Mouse (Mus musculus): ENCODE measurements at regions not wholly inside any gene's neighbourhood (a gene's known extent, or its start where the extent isn't known, plus 50 kb on each side); places are given as distances from the start of the nearest gene placed in this dataset.

DNA sequence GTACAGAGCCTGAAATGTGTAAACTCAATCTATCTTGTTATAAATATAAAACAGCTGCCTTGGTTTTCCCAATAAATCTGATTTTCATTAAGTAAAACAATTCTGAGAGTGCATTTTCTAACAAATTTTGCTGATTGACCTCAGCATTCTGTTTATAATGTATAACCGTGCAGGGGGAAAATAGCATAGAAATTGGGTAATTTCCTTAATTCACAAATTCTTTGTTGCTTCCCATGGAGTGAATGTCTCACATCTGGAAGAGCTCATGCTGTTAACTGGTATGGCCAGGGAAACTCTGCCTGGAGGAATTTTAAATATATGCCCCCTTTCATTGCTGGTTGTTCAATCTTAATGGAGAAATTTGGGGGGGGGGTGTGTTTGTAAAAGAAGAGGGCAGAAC is 317.4 kb upstream of the Thbs1 start:
- Histone ChIP-seq H3K4me1 (ENCODE audit: control insufficient read depth in 2 of 2, insufficient read depth in 2 of 2, low read length in 2 of 2, poor library complexity in 1 of 2) (no peaks in the 10 kb centered on the region), H3K36me3 (ENCODE audit: control insufficient read depth, insufficient read depth, low read length, poor library complexity, severe bottlenecking) (no peaks in the 10 kb centered on the region), H3K9ac (ENCODE audit: insufficient read depth, low read depth, low read length, poor library complexity, severe bottlenecking) (no peak overlapping the region), H3K9me3 (ENCODE audit: control insufficient read depth, insufficient read depth, low read depth, low read length) (no peaks in the 10 kb centered on the region), H3K27ac (ENCODE audit: insufficient read depth, low read depth, low read length, poor library complexity, severe bottlenecking) (no peak overlapping the region), H3K4me3 (ENCODE audit: insufficient read depth in 1 of 2, low read depth in 1 of 2, low read length in 2 of 2, poor library complexity in 1 of 2, severe bottlenecking in 1 of 2) (no peak overlapping the region)
- in situ Hi-C loops (cut with MboI; ENCODE audit: low sequenced_read_pairs in 2 of 2, unreplicated experiment in 2 of 2): no loop called here
- TF ChIP-seq CHD2 (IDR thresholded peaks at IDR 0.05; ENCODE audit: low read depth, low read length) (no peak), HCFC1 (IDR thresholded peaks at IDR 0.05; ENCODE audit: borderline replicate concordance, insufficient read depth, low read length) (no peak), ZNF384 (IDR thresholded peaks at IDR 0.05; ENCODE audit: low read depth, low read length) (no peak)
- DNase-seq (ENCODE audit: low read depth, low spot score): no peak

DNA sequence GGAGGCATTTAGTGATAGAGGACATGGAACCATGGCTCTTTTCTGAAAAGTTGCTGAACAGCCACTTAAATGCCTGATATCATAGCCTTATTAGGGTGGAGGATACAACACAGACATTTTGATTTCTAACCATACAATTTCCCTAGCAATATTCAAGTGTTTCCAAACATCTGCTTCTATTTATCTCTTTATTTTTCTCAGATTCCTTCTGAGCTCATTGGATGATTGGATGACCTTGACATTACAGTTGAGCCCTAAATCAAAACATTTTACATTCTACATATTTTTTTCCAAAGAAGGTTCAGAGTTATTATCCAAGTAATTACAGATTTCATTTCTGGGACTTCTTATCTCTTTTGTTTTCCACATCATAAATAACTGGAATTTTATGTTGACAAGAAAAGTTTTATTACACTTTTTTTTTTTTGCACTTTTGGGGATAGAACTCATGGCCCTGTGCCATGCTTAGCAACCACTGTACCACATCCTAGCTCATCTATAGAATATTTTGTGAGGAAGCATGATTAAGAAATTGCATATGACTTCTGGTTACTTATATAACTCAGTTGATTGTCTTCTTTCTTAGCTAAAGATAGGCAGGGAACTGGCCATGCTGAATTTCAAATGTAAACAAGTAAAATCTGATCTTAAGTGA is 309.6 kb upstream of the Thbs1 start:
- no peak for DNase-seq (ENCODE audit: low read depth, low spot score)
- no peak overlapping the region for H3K4me3 ChIP-seq (ENCODE audit: insufficient read depth in 1 of 2, low read depth in 1 of 2, low read length in 2 of 2, poor library complexity in 1 of 2, severe bottlenecking in 1 of 2)
- no peak overlapping the region for H3K9ac ChIP-seq (ENCODE audit: insufficient read depth, low read depth, low read length, poor library complexity, severe bottlenecking)
- no peak overlapping the region for H3K27ac ChIP-seq (ENCODE audit: insufficient read depth, low read depth, low read length, poor library complexity, severe bottlenecking)
- TF ChIP-seq MAFK (IDR thresholded peaks at IDR 0.05; ENCODE audit: insufficient read depth, low read depth, low read length): no peak
- no peak for TF ChIP-seq ZC3H11A (IDR thresholded peaks at IDR 0.05; ENCODE audit: borderline replicate concordance, low read depth, low read length)
- no peak for TF ChIP-seq HCFC1 (IDR thresholded peaks at IDR 0.05; ENCODE audit: borderline replicate concordance, insufficient read depth, low read length)
- no peak for TF ChIP-seq CHD2 (IDR thresholded peaks at IDR 0.05; ENCODE audit: low read depth, low read length)
- no peak for TF ChIP-seq ZNF384 (IDR thresholded peaks at IDR 0.05; ENCODE audit: low read depth, low read length)
- no peaks in the 10 kb centered on the region for H3K4me1 ChIP-seq (ENCODE audit: control insufficient read depth in 2 of 2, insufficient read depth in 2 of 2, low read length in 2 of 2, poor library complexity in 1 of 2)
- H3K9me3 ChIP-seq (ENCODE audit: control insufficient read depth, insufficient read depth, low read depth, low read length): no peaks in the 10 kb centered on the region
- in situ Hi-C loops (cut with MboI; ENCODE audit: low sequenced_read_pairs in 2 of 2, unreplicated experiment in 2 of 2): no loop called here
- no peaks in the 10 kb centered on the region for H3K36me3 ChIP-seq (ENCODE audit: control insufficient read depth, insufficient read depth, low read length, poor library complexity, severe bottlenecking)

DNA sequence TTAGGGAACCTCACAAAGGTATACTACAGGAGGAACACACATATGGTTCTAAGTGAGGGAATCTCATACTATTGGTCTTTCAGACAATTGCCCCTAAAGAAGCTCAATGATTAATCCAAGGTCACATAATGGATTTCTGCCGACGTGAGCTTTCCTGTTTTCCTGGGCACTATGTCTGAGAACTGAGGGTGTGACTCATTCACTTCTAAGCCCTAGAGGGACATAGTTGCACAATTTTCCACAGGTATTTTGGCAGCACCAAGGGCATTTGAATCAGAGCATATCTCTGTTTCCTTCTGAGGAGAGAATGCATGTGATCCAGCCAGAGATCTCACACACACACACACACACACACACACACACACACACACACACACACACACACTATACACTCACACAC is 309.0 kb upstream of the Thbs1 start:
- TF ChIP-seq CHD2 (IDR thresholded peaks at IDR 0.05; ENCODE audit: low read depth, low read length) (no peak), MAFK (IDR thresholded peaks at IDR 0.05; ENCODE audit: insufficient read depth, low read depth, low read length) (no peak), ZNF384 (IDR thresholded peaks at IDR 0.05; ENCODE audit: low read depth, low read length) (no peak), HCFC1 (IDR thresholded peaks at IDR 0.05; ENCODE audit: borderline replicate concordance, insufficient read depth, low read length) (no peak), ZC3H11A (IDR thresholded peaks at IDR 0.05; ENCODE audit: borderline replicate concordance, low read depth, low read length) (no peak)
- no peak overlapping the region for H3K9ac ChIP-seq (ENCODE audit: insufficient read depth, low read depth, low read length, poor library complexity, severe bottlenecking)
- no peaks in the 10 kb centered on the region for H3K36me3 ChIP-seq (ENCODE audit: control insufficient read depth, insufficient read depth, low read length, poor library complexity, severe bottlenecking)
- no peaks in the 10 kb centered on the region for H3K9me3 ChIP-seq (ENCODE audit: control insufficient read depth, insufficient read depth, low read depth, low read length)
- H3K4me1 ChIP-seq (ENCODE audit: control insufficient read depth in 2 of 2, insufficient read depth in 2 of 2, low read length in 2 of 2, poor library complexity in 1 of 2): no peaks in the 10 kb centered on the region
- no peak overlapping the region for H3K27ac ChIP-seq (ENCODE audit: insufficient read depth, low read depth, low read length, poor library complexity, severe bottlenecking)
- no peak for DNase-seq (ENCODE audit: low read depth, low spot score)
- in situ Hi-C loops (cut with MboI; ENCODE audit: low sequenced_read_pairs in 2 of 2, unreplicated experiment in 2 of 2): no loop called here
- no peak overlapping the region for H3K4me3 ChIP-seq (ENCODE audit: insufficient read depth in 1 of 2, low read depth in 1 of 2, low read length in 2 of 2, poor library complexity in 1 of 2, severe bottlenecking in 1 of 2)

DNA sequence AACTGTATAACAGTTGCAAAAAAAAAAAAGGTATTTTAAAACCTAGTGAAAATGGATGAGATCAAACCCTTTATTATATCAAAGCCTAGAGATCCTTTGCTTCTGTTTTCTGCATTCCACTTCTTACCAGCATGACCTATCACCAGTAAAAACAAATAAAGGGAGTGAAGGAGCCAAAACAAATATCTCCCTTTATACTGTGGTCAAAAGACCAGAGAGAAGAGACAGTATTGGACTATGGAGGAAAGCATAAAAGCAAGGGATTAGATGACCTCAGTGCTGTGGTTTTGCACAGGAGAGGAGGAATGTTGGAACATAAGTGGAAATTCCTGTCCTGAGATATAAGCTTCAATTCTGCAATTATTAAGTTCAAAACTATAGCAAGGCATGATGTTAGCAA is 307.0 kb upstream of the Thbs1 start:
- DNase-seq (ENCODE audit: low read depth, low spot score): no peak
- Histone ChIP-seq H3K4me1 (ENCODE audit: control insufficient read depth in 2 of 2, insufficient read depth in 2 of 2, low read length in 2 of 2, poor library complexity in 1 of 2) (no peaks in the 10 kb centered on the region), H3K4me3 (ENCODE audit: insufficient read depth in 1 of 2, low read depth in 1 of 2, low read length in 2 of 2, poor library complexity in 1 of 2, severe bottlenecking in 1 of 2) (no peak overlapping the region), H3K9ac (ENCODE audit: insufficient read depth, low read depth, low read length, poor library complexity, severe bottlenecking) (no peak overlapping the region), H3K27ac (ENCODE audit: insufficient read depth, low read depth, low read length, poor library complexity, severe bottlenecking) (no peak overlapping the region), H3K9me3 (ENCODE audit: control insufficient read depth, insufficient read depth, low read depth, low read length) (no peaks in the 10 kb centered on the region), H3K36me3 (ENCODE audit: control insufficient read depth, insufficient read depth, low read length, poor library complexity, severe bottlenecking) (no peaks in the 10 kb centered on the region)
- TF ChIP-seq HCFC1 (IDR thresholded peaks at IDR 0.05; ENCODE audit: borderline replicate concordance, insufficient read depth, low read length) (no peak), MAFK (IDR thresholded peaks at IDR 0.05; ENCODE audit: insufficient read depth, low read depth, low read length) (no peak)
- in situ Hi-C loops (cut with MboI; ENCODE audit: low sequenced_read_pairs in 2 of 2, unreplicated experiment in 2 of 2): no loop called here

DNA sequence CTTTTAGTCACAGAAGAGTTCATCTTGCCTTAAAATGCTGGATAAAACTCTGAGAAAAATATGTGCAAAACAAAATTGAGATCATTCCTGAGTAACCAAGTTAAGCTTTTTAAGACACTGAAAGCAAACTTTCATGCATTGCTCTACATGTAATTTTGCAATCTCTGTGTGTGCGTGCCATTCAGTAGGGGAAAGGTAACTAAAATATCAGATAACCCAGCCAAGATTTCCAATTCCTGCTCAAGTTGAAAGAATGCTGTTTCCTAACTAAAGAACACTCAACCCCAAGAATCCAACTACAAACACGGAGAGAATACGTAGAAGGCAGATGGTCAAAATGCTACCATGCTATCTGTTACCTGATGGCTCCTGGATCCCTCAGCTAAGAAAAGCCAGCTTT is 304.6 kb upstream of the Thbs1 start:
- no peak overlapping the region for H3K4me3 ChIP-seq (ENCODE audit: insufficient read depth in 1 of 2, low read depth in 1 of 2, low read length in 2 of 2, poor library complexity in 1 of 2, severe bottlenecking in 1 of 2)
- no peaks in the 10 kb centered on the region for H3K4me1 ChIP-seq (ENCODE audit: control insufficient read depth in 2 of 2, insufficient read depth in 2 of 2, low read length in 2 of 2, poor library complexity in 1 of 2)
- H3K36me3 ChIP-seq (ENCODE audit: control insufficient read depth, insufficient read depth, low read length, poor library complexity, severe bottlenecking): no peaks in the 10 kb centered on the region
- TF ChIP-seq ZC3H11A (IDR thresholded peaks at IDR 0.05; ENCODE audit: borderline replicate concordance, low read depth, low read length): no peak
- TF ChIP-seq CHD2 (IDR thresholded peaks at IDR 0.05; ENCODE audit: low read depth, low read length): no peak
- TF ChIP-seq MAFK (IDR thresholded peaks at IDR 0.05; ENCODE audit: insufficient read depth, low read depth, low read length): no peak
- no peak for TF ChIP-seq ZNF384 (IDR thresholded peaks at IDR 0.05; ENCODE audit: low read depth, low read length)
- TF ChIP-seq HCFC1 (IDR thresholded peaks at IDR 0.05; ENCODE audit: borderline replicate concordance, insufficient read depth, low read length): no peak
- in situ Hi-C loops (cut with MboI; ENCODE audit: low sequenced_read_pairs in 2 of 2, unreplicated experiment in 2 of 2): no loop called here
- no peak overlapping the region for H3K9ac ChIP-seq (ENCODE audit: insufficient read depth, low read depth, low read length, poor library complexity, severe bottlenecking)
- H3K9me3 ChIP-seq (ENCODE audit: control insufficient read depth, insufficient read depth, low read depth, low read length): no peaks in the 10 kb centered on the region
- no peak overlapping the region for H3K27ac ChIP-seq (ENCODE audit: insufficient read depth, low read depth, low read length, poor library complexity, severe bottlenecking)
- DNase-seq (ENCODE audit: low read depth, low spot score): no peak
